Mouse (Mus musculus): ENCODE data around the gene Ckmt1. TPM values are rescaled to one million over a fixed set of nuclear protein-coding genes. Genes with fewer than 3 reads are reported as not detected.
"Not testable (repeated sequence)": the region's sequence is repeated elsewhere in the genome, so short reads cannot be mapped to it uniquely, and the experiment has no call there.

Ckmt1 gene
- total and polyA plus RNA-seq, 2 experiments from 2014 or later: 1.4 to 2.6 TPM

GRCm38 (mm10) chr2:121372266-121372665, 14.8 kb downstream of the Ckmt1 start:
- no peak for ATAC-seq (ENCODE audit: insufficient read depth, low read depth)
- H3K36me3 ChIP-seq (replicated peaks; ENCODE audit: control insufficient read depth, insufficient read depth, low read length): no peaks in the 10 kb centered on the region
- WGBS: 39% methylated on average over 3 of the region's 3 CpGs

GRCm38 (mm10) chr2:121374766-121375165, 17.3 kb downstream of the Ckmt1 start:
- TF ChIP-seq CTCF (IDR thresholded peaks at IDR 0.05; ENCODE audit: low read depth): no peak
- TF ChIP-seq EP300 (IDR thresholded peaks at IDR 0.05; ENCODE audit: low read depth): no peak
- no peak overlapping the region for H3K4me3 ChIP-seq (ENCODE audit: low read depth, low read length)
- no peak for DNase-seq (ENCODE audit: low spot score)
- no peak overlapping the region for H3K9ac ChIP-seq (replicated peaks; ENCODE audit: low read depth, low read length)
- WGBS: 38% methylated on average over 2 of the region's 2 CpGs
- H3K27ac ChIP-seq (ENCODE audit: low read depth): no peak overlapping the region
- no peak for ATAC-seq (ENCODE audit: insufficient read depth, low read depth)
- H3K9me3 ChIP-seq (replicated peaks; ENCODE audit: control insufficient read depth, low read length): no peaks in the 10 kb centered on the region
- H3K4me1 ChIP-seq (ENCODE audit: control insufficient read depth, insufficient read depth): no peaks in the 10 kb centered on the region
- 0 out of 2 replicates have a peak, but pooled peaks cover 4% of the 10 kb centered on the region for H3K27me3 ChIP-seq (ENCODE audit: control insufficient read depth, insufficient read depth, low read length)
- no peaks in the 10 kb centered on the region for H3K36me3 ChIP-seq (replicated peaks; ENCODE audit: control insufficient read depth, insufficient read depth, low read length)
- no peak overlapping the region for H3K4me2 ChIP-seq (ENCODE audit: low read depth, low read length)

More at GRCm38 (mm10) chr2:121372266-121372665, 14.8 kb downstream of the Ckmt1 start:
- no peaks in the 10 kb centered on the region for H3K4me1 ChIP-seq (ENCODE audit: control insufficient read depth, insufficient read depth)
- H3K9ac ChIP-seq (replicated peaks; ENCODE audit: low read depth, low read length): no peak overlapping the region
- H3K9me3 ChIP-seq (replicated peaks; ENCODE audit: control insufficient read depth, low read length): no peaks in the 10 kb centered on the region
- no peak overlapping the region for H3K27ac ChIP-seq (ENCODE audit: low read depth)
- no peak for DNase-seq (ENCODE audit: low spot score)
- no peak for TF ChIP-seq EP300 (IDR thresholded peaks at IDR 0.05; ENCODE audit: low read depth)
- no peak overlapping the region for H3K4me2 ChIP-seq (ENCODE audit: low read depth, low read length)
- 0 out of 2 replicates have a peak, but pooled peaks cover 4% of the 10 kb centered on the region for H3K27me3 ChIP-seq (ENCODE audit: control insufficient read depth, insufficient read depth, low read length)
- H3K4me3 ChIP-seq (ENCODE audit: low read depth, low read length): no peak overlapping the region

- DNase-seq (ENCODE audit: low spot score); H3K9me3 ChIP-seq (replicated peaks; ENCODE audit: control insufficient read depth, low read length); H3K4me3 ChIP-seq (ENCODE audit: low read depth, low read length); H3K9ac ChIP-seq (replicated peaks; ENCODE audit: low read depth, low read length); ATAC-seq (ENCODE audit: insufficient read depth, low read depth); H3K27ac ChIP-seq (ENCODE audit: low read depth); H3K4me1 ChIP-seq (ENCODE audit: control insufficient read depth, insufficient read depth); H3K4me2 ChIP-seq (ENCODE audit: low read depth, low read length); H3K36me3 ChIP-seq (replicated peaks; ENCODE audit: control insufficient read depth, insufficient read depth, low read length); H3K27me3 ChIP-seq (ENCODE audit: control insufficient read depth, insufficient read depth, low read length): not testable (repeated sequence)
- WGBS: 95% methylated on average over 14 of the region's 17 CpGs
Observed at GRCm38 (mm10) chr2:121386961-121387575, 29.6 kb downstream of the Ckmt1 start, which contains the start of gene Strc. Gene Strc, minus strand, starts transcription at chr2:121387168.

DNA sequence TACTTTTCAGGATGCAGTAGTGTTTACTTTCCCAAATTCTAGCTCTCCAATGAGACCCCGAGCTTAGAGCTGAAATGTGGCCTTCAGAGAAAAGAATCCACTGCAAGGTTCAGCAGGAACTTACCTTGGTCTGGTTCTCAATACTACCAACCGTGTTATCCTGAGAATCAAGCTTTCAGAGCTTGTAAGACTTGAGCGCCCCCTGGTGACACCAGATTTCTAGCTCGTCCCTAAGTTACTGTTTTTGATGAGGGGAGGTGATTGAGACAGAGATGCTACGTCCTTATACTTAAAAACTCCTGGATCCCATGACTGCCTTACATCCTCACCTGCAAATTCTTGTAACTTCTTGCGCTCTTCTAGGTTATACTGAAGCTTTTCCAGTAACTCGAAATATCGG, 39.1 kb downstream of the Ckmt1 start:
- Histone ChIP-seq H3K4me1 (ENCODE audit: control insufficient read depth, insufficient read depth) (no peaks in the 10 kb centered on the region), H3K27me3 (ENCODE audit: control insufficient read depth, insufficient read depth, low read length) (no peaks in the 10 kb centered on the region), H3K36me3 (replicated peaks; ENCODE audit: control insufficient read depth, insufficient read depth, low read length) (no peaks in the 10 kb centered on the region), H3K4me2 (ENCODE audit: low read depth, low read length) (no peak overlapping the region), H3K27ac (ENCODE audit: low read depth) (no peak overlapping the region), H3K9me3 (replicated peaks; ENCODE audit: control insufficient read depth, low read length) (no peaks in the 10 kb centered on the region), H3K4me3 (ENCODE audit: low read depth, low read length) (no peak overlapping the region), H3K9ac (replicated peaks; ENCODE audit: low read depth, low read length) (no peak overlapping the region)
- TF ChIP-seq EP300 (IDR thresholded peaks at IDR 0.05; ENCODE audit: low read depth): no peak
- TF ChIP-seq CTCF (IDR thresholded peaks at IDR 0.05; ENCODE audit: low read depth): peak; percentile 74
- DNase-seq (ENCODE audit: low spot score) (peak; percentile 59), ATAC-seq (ENCODE audit: insufficient read depth, low read depth) (no peak)
- 16% methylated on average over 8 of the region's 8 CpGs for WGBS

DNA sequence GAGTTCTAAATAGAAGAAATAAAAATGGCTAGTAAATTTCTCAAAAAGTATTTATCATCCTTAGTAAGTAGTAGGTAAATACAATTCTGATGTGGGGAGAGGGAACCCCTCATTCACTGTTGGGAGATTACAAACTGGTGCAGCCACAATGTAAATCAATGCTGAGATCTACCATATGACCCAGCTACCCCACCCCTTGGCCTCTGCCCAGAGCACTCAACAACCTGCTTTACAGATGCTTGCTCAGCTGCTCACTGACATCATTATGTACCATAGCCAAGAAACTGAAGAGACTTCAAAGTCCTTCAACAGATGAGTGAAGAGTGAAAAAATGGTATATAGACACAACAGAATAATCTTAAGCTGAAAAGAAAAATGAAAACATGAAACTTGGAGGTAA, 45.8 kb downstream of the Ckmt1 start:
- DNase-seq (ENCODE audit: low spot score) (no peak), ATAC-seq (ENCODE audit: insufficient read depth, low read depth) (no peak)
- H3K27me3 ChIP-seq (ENCODE audit: control insufficient read depth, insufficient read depth, low read length): no peaks in the 10 kb centered on the region
- H3K9me3 ChIP-seq (replicated peaks; ENCODE audit: control insufficient read depth, low read length): no peaks in the 10 kb centered on the region
- TF ChIP-seq EP300 (IDR thresholded peaks at IDR 0.05; ENCODE audit: low read depth) (no peak), CTCF (IDR thresholded peaks at IDR 0.05; ENCODE audit: low read depth) (no peak)
- H3K36me3 ChIP-seq (replicated peaks; ENCODE audit: control insufficient read depth, insufficient read depth, low read length): no peaks in the 10 kb centered on the region
- no peak overlapping the region for H3K27ac ChIP-seq (ENCODE audit: low read depth)
- no peaks in the 10 kb centered on the region for H3K4me1 ChIP-seq (ENCODE audit: control insufficient read depth, insufficient read depth)
- H3K4me2 ChIP-seq (ENCODE audit: low read depth, low read length): no peak overlapping the region
- no peak overlapping the region for H3K4me3 ChIP-seq (ENCODE audit: low read depth, low read length)
- H3K9ac ChIP-seq (replicated peaks; ENCODE audit: low read depth, low read length): no peak overlapping the region

- 38% methylated on average over 4 of the region's 4 CpGs for WGBS
- ATAC-seq (ENCODE audit: insufficient read depth, low read depth) (no peak), DNase-seq (ENCODE audit: low spot score) (no peak)
- H3K27ac ChIP-seq (ENCODE audit: low read depth): no peak overlapping the region
- no peak overlapping the region for H3K9ac ChIP-seq (replicated peaks; ENCODE audit: low read depth, low read length)
- H3K9me3 ChIP-seq (replicated peaks; ENCODE audit: control insufficient read depth, low read length): no peaks in the 10 kb centered on the region
- H3K4me1 ChIP-seq (ENCODE audit: control insufficient read depth, insufficient read depth): no peaks in the 10 kb centered on the region; the same call in 1 of the 2 replicates
- H3K4me3 ChIP-seq (ENCODE audit: low read depth, low read length): no peak overlapping the region
- peak; percentile 43 for TF ChIP-seq CTCF (IDR thresholded peaks at IDR 0.05; ENCODE audit: low read depth)
- TF ChIP-seq EP300 (IDR thresholded peaks at IDR 0.05; ENCODE audit: low read depth): no peak
- H3K36me3 ChIP-seq (replicated peaks; ENCODE audit: control insufficient read depth, insufficient read depth, low read length): no peaks in the 10 kb centered on the region
- H3K27me3 ChIP-seq (ENCODE audit: control insufficient read depth, insufficient read depth, low read length): no peaks in the 10 kb centered on the region
- no peak overlapping the region for H3K4me2 ChIP-seq (ENCODE audit: low read depth, low read length)
Observed at GRCm38 (mm10) chr2:121408160-121408559, 50.6 kb downstream of the Ckmt1 start.

All from heart, postnatal 0 days (tissue).